Mouse (Mus musculus): ENCODE measurements around the gene C1ql4.

DNA sequence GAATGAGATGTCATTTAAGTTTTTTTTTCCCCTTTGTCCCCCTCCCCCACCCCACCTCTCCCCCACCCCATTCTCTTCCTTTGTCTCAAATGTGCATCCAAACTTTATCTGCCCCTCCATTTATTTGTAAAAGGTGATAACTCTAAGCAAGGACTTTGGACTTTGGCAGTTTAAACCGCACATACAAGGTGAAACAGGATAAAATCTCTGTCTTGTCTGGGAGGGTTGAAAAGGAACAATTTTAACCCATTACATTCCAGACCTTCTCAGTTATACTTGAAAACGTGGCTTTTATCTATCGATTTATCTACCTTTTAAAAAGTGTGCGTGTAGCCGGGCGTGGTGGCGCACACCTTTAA lies 27.4 kb upstream of the C1ql4 start:
- TF ChIP-seq CTCF (IDR thresholded peaks at IDR 0.05; ENCODE audit: extremely low read depth, insufficient read depth, low read length) (no peak), POLR2A (IDR thresholded peaks at IDR 0.05; ENCODE audit: extremely low read depth, insufficient read depth, low read length) (no peak)

Data from cortical plate, adult 2 months (tissue).